Mouse (Mus musculus) heart, postnatal 10 days (tissue): ENCODE results near the gene Zbp1. TPM values are rescaled to one million over a fixed set of nuclear protein-coding genes. Genes with fewer than 3 reads are reported as not detected.

ENCODE experiments used
- DNase-seq, 2 experiments: peaks; one replicate each; pipeline ENCODE4 v3.0.0; 2021
- intact Hi-C: fragments of 180-260 bp; cut with DNase I; formaldehyde crosslinking; loops from one replicate; pipeline ENCODE4 v1.15.1; 2025
- total RNA-seq, 2 experiments: library from RNA; stranded (reverse); gene quantifications; 2 replicates each; pipeline ENCODE4 v1.2.3; 2021

Zbp1 gene
- total RNA-seq, 2 experiments from 2014 or later: 0.25 to 0.41 TPM

GRCm38 (mm10) chr2:173248822-173249221 is 30.1 kb upstream of the Zbp1 start:
- DNase-seq: no peak
- intact Hi-C loops: no loop called here

GRCm38 (mm10) chr2:173247911-173248310 is 29.2 kb upstream of the Zbp1 start:
- intact Hi-C loops: no loop called here
- no peak for DNase-seq

- intact Hi-C loops: no loop called here
- no peak for DNase-seq
Measured at GRCm38 (mm10) chr2:173247197-173247596, 28.5 kb upstream of the Zbp1 start.

- intact Hi-C loops: no loop called here
- DNase-seq: no peak
Measured at GRCm38 (mm10) chr2:173246688-173247087, 28.0 kb upstream of the Zbp1 start.

- no peak for DNase-seq
- intact Hi-C loops: no loop called here
Measured at GRCm38 (mm10) chr2:173245258-173245657, 26.5 kb upstream of the Zbp1 start.

GRCm38 (mm10) chr2:173244108-173244507 is 25.4 kb upstream of the Zbp1 start:
- intact Hi-C loops: no loop called here
- no peak for DNase-seq

- intact Hi-C loops: no loop called here
- DNase-seq: no peak
Measured at GRCm38 (mm10) chr2:173243616-173244015, 24.9 kb upstream of the Zbp1 start.

- intact Hi-C loops: no loop called here
- DNase-seq: no peak
Measured at GRCm38 (mm10) chr2:173242874-173243273, 24.2 kb upstream of the Zbp1 start.

- intact Hi-C loops: no loop called here
- no peak for DNase-seq
Measured at GRCm38 (mm10) chr2:173240738-173241137, 22.0 kb upstream of the Zbp1 start.

- DNase-seq: no peak
- intact Hi-C loops: no loop called here
Measured at GRCm38 (mm10) chr2:173238522-173238921, 19.8 kb upstream of the Zbp1 start.

GRCm38 (mm10) chr2:173235435-173236332 is 17.0 kb upstream of the Zbp1 start:
- intact Hi-C loops: no loop called here
- DNase-seq: no peak

- DNase-seq: no peak
- intact Hi-C loops: loop anchor here (5.0 kb wide), 1 partner anchor 100 kb away; no protein-coding TSS in a partner anchor
Measured at GRCm38 (mm10) chr2:173232766-173233099, 14.0 kb upstream of the Zbp1 start.

- intact Hi-C loops: loop anchor here (5.0 kb wide), 1 partner anchor 100 kb away; no protein-coding TSS in a partner anchor
- no peak for DNase-seq
Measured at GRCm38 (mm10) chr2:173232065-173232765, 13.5 kb upstream of the Zbp1 start.

- peak; percentile 91 to 94 for DNase-seq
- intact Hi-C loops: loop anchor here (2.0 to 5.0 kb wide), 4 partner anchors 45 to 317 kb away; no protein-coding TSS in a partner anchor
Measured at GRCm38 (mm10) chr2:173229578-173230224, 11.0 kb upstream of the Zbp1 start.

GRCm38 (mm10) chr2:173228567-173228966 is 9.8 kb upstream of the Zbp1 start:
- intact Hi-C loops: loop anchor here (2.0 kb wide), 3 partner anchors 46 to 318 kb away; no protein-coding TSS in a partner anchor

GRCm38 (mm10) chr2:173226792-173227191 is 8.1 kb upstream of the Zbp1 start:
- intact Hi-C loops: no loop called here
- DNase-seq: no peak

More at GRCm38 (mm10) chr2:173228567-173228966, 9.8 kb upstream of the Zbp1 start:
- no peak for DNase-seq

- intact Hi-C loops: no loop called here
- no peak for DNase-seq
Measured at GRCm38 (mm10) chr2:173225906-173226305, 7.2 kb upstream of the Zbp1 start.

GRCm38 (mm10) chr2:173224832-173225231 is 6.1 kb upstream of the Zbp1 start:
- DNase-seq: no peak
- intact Hi-C loops: no loop called here

GRCm38 (mm10) chr2:173224097-173224496 is 5.4 kb upstream of the Zbp1 start:
- intact Hi-C loops: no loop called here

GRCm38 (mm10) chr2:173223496-173223895 is 4.8 kb upstream of the Zbp1 start:
- intact Hi-C loops: no loop called here
- DNase-seq: no peak

More at GRCm38 (mm10) chr2:173224097-173224496, 5.4 kb upstream of the Zbp1 start:
- DNase-seq: no peak

- intact Hi-C loops: no loop called here
- no peak for DNase-seq
Measured at GRCm38 (mm10) chr2:173220754-173221153, 2.0 kb upstream of the Zbp1 start.
